Mouse (Mus musculus) stomach, embryonic 16.5 days (tissue): ENCODE measurements at regions not wholly inside any gene's neighbourhood (a gene's known extent, or its start where the extent isn't known, plus 50 kb on each side); places are given as distances from the start of the nearest gene placed in this dataset.
"Not testable (repeated sequence)": the region's sequence is repeated elsewhere in the genome, so short reads cannot be mapped to it uniquely, and the experiment has no call there.

Experiments used
- ATAC-seq: fragments of 200-750 bp; cut with Nextera tagmentation; 2 replicates; pipeline ENCODE4 v1.8.0; 2017; ENCODE audit warnings: moderate number of reproducible peaks, moderate TSS enrichment; ENCODE audit not compliant: insufficient read depth, low FRiP score
- H3K27ac ChIP-seq: fragments of 300-500 bp; sonication (generic); 2 replicates; pipeline ENCODE4 v1.5.1; 2014; ENCODE audit warnings: low read length
- H3K27me3 ChIP-seq: fragments of 300-500 bp; sonication (generic); 2 replicates; pipeline ENCODE4 v1.6.1; 2014; ENCODE audit warnings: low read length, control low read depth, mixed read lengths; ENCODE audit not compliant: control insufficient read depth, insufficient read depth
- H3K36me3 ChIP-seq: fragments of 300-500 bp; sonication (generic); 2 replicates; pipeline ENCODE4 v1.6.1; 2014; ENCODE audit warnings: low read length; ENCODE audit not compliant: control insufficient read depth, insufficient read depth
- H3K4me1 ChIP-seq: fragments of 300-500 bp; sonication (generic); 2 replicates; pipeline ENCODE4 v1.6.1; 2014; ENCODE audit warnings: low read length, control low read depth, mixed read lengths; ENCODE audit not compliant: control insufficient read depth, insufficient read depth
- H3K4me2 ChIP-seq: fragments of 300-500 bp; sonication (generic); 2 replicates; pipeline ENCODE4 v1.6.1; 2014; ENCODE audit warnings: low read depth, low read length, mixed read lengths
- H3K4me3 ChIP-seq: fragments of 300-500 bp; sonication (generic); replicated peaks from 2 replicates; pipeline ENCODE4 v1.5.1; 2014; ENCODE audit warnings: mild to moderate bottlenecking, low read length
- H3K9ac ChIP-seq: fragments of 300-500 bp; sonication (generic); 2 replicates; pipeline ENCODE4 v1.6.1; 2014; ENCODE audit warnings: low read length
- H3K9me3 ChIP-seq: fragments of 300-500 bp; sonication (generic); replicated peaks from 2 replicates; pipeline ENCODE4 v1.6.1; 2016; ENCODE audit warnings: low read length, control low read depth; ENCODE audit not compliant: control insufficient read depth
- WGBS: fragments of 180-500 bp; shearing (Covaris S2); extraction: QIAGEN DNeasy Blood & Tissue Kit; methylation state at CpG from one replicate; pipeline ENCODE4 v1.1.7; 2014; 5-methylcytosine and 5-hydroxymethylcytosine counted together

DNA sequence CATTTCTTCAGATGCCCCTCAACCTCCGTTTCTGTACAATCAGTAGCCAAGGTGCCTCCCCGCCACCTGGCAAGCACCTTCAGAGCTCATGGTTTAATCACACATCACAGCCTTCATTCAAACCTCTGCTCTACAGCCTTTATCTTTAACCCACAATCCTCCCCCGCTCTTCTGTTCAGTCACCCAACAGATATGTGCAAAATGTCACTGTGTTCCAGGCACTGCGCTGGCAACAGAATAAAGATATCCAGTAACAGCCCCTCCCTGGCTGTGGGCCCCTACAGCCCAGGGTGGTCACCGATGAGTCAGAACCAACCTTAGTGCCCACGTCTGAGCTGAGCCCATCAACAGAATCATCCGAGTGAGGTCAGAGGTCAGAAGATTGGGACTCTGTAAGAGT lies 54.3 kb upstream of the Ddr1 start:
- Histone ChIP-seq H3K27ac (no peak overlapping the region), H3K9me3 (no peaks in the 10 kb centered on the region), H3K36me3 (no peaks in the 10 kb centered on the region), H3K4me3 (no peak overlapping the region), H3K4me2 (no peak overlapping the region), H3K9ac (no peak overlapping the region), H3K4me1 (no peaks in the 10 kb centered on the region), H3K27me3 (no peaks in the 10 kb centered on the region)
- WGBS, result 77% methylated on average over 7 of the region's 7 CpGs
- ATAC-seq, result no peak

DNA sequence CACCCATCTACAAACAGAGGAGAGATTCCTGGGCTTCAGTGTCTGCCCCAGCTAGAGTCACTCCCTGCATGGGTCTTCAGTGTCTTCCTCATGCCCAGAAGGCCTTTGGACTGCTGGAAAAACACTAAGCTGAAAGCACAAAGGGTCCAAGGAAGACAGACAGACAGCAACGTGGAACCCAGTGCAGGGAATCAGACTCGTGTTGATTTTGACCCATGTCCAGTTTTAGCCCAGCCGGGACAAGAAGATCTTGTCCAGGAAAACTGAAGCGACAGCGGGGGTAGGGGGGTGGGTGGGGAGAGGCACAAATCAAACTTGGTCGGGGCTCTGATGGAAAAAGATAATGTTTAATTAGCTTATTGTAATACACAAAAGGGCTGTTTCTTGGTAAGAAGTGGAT lies 55.3 kb upstream of the Ddr1 start:
- no peak for ATAC-seq
- no peak overlapping the region for H3K4me3 ChIP-seq
- no peak overlapping the region for H3K9ac ChIP-seq
- no peaks in the 10 kb centered on the region for H3K27me3 ChIP-seq
- no peaks in the 10 kb centered on the region for H3K36me3 ChIP-seq
- H3K9me3 ChIP-seq, result no peaks in the 10 kb centered on the region
- H3K4me2 ChIP-seq, result no peak overlapping the region
- no peaks in the 10 kb centered on the region for H3K4me1 ChIP-seq
- no peak overlapping the region for H3K27ac ChIP-seq
- 69% methylated on average over 6 of the region's 6 CpGs for WGBS

DNA sequence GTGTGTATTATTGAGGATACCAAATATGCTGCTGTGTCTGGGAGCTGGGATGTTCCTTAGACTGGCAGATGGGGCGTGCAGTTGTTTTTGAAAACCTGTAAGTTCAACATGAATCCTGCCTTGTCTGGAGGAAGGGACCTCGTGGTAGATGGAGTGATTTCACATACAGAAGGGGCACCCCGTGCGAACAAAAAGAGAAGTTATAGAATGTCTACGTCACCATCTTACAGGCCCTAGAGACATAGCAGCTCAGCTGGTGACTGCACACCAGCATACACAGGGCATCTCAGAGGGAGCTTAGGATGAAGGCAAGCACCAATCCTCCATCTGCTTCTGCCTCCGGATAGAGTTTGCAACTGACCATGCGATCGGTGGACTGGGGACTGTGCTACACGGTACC lies 58.2 kb upstream of the Ddr1 start:
- no peak overlapping the region for H3K9ac ChIP-seq
- H3K27ac ChIP-seq, result no peak overlapping the region
- no peaks in the 10 kb centered on the region for H3K36me3 ChIP-seq
- H3K4me3 ChIP-seq, result no peak overlapping the region
- H3K9me3 ChIP-seq, result no peaks in the 10 kb centered on the region
- WGBS, result 91% methylated on average over 9 of the region's 9 CpGs
- H3K27me3 ChIP-seq, result no peaks in the 10 kb centered on the region
- ATAC-seq, result no peak
- H3K4me1 ChIP-seq, result no peaks in the 10 kb centered on the region
- H3K4me2 ChIP-seq, result no peak overlapping the region

DNA sequence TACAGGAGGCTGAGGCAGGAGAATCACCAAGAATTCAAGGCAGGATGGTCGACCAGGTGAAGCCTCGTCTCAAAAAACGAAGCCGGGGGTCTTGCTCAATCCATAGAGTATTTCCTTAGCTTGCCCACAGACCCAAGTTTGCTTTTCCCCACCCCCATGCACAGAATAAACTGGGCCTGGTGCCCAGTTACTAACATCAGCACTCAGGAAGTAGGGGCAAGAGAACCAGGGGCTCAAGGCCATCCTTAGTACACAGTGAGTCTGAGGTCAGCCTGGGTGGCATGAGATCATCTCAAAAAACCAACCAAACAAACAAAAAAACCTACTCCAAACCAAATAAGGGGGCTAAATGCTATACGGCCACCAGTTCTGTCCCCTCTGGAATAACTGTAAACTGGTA lies 58.4 kb upstream of the Ier3 start:
- no peak for ATAC-seq
- H3K4me3 ChIP-seq, result no peak overlapping the region
- H3K27me3 ChIP-seq, result no peaks in the 10 kb centered on the region
- H3K4me2 ChIP-seq, result no peak overlapping the region
- no peaks in the 10 kb centered on the region for H3K4me1 ChIP-seq
- no peaks in the 10 kb centered on the region for H3K36me3 ChIP-seq
- H3K9me3 ChIP-seq, result no peaks in the 10 kb centered on the region
- H3K9ac ChIP-seq, result no peak overlapping the region
- WGBS, result 81% methylated on average over 5 of the region's 5 CpGs
- no peak overlapping the region for H3K27ac ChIP-seq

DNA sequence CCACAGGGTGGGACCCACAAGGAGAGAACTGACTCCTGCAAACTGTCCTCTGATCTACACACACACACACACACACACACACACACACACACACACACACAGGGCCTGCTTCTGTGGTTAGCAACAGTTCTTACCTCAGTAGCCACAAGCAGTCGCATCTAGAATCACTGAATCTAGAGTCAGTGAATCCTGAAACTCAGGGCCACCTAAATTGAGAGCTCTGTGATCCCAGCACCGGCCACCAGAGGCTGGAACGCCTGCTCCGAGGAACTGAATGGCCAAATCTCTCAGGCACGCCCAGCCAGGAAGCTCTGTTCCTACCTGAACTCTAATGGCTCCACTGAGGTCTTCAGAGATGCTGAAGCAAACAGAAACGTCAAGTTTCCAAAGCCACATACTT lies 57.6 kb upstream of the Ier3 start:
- Histone ChIP-seq H3K4me3 (no peak overlapping the region), H3K9me3 (no peaks in the 10 kb centered on the region), H3K27ac (no peak overlapping the region), H3K4me2 (no peak overlapping the region), H3K9ac (no peak overlapping the region), H3K4me1 (no peaks in the 10 kb centered on the region; the same call in 1 of the 2 replicates), H3K27me3 (no peaks in the 10 kb centered on the region), H3K36me3 (no peaks in the 10 kb centered on the region)
- ATAC-seq, result no peak
- WGBS, result 27% methylated on average over 6 of the region's 6 CpGs

DNA sequence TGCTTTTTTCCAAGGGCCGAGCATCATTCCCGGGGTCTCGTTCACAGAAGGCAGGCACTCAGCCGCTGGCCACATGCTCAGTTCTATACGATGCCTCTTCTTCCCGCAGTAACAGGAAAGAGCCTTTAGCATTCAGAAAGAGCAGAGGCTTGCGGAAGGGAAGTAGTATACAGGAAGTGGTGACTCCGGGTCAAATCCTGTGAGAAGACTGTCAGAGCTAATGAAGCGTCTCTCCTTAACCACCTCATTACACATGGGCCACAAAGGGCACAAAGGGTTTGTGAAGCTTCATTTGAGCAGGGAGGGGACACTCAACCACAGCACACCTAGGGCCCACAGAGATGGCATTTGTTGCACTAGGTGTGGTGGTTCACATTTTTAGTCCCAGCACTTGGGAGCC lies 55.1 kb upstream of the Ier3 start:
- no peak overlapping the region for H3K27ac ChIP-seq
- no peaks in the 10 kb centered on the region for H3K9me3 ChIP-seq
- no peak overlapping the region for H3K4me3 ChIP-seq
- no peak overlapping the region for H3K9ac ChIP-seq
- H3K4me1 ChIP-seq, result peaks cover 7% of the 10 kb centered on the region
- WGBS, result 79% methylated on average over 9 of the region's 9 CpGs
- H3K4me2 ChIP-seq, result no peak overlapping the region
- no peak for ATAC-seq
- no peaks in the 10 kb centered on the region for H3K27me3 ChIP-seq
- no peaks in the 10 kb centered on the region for H3K36me3 ChIP-seq

DNA sequence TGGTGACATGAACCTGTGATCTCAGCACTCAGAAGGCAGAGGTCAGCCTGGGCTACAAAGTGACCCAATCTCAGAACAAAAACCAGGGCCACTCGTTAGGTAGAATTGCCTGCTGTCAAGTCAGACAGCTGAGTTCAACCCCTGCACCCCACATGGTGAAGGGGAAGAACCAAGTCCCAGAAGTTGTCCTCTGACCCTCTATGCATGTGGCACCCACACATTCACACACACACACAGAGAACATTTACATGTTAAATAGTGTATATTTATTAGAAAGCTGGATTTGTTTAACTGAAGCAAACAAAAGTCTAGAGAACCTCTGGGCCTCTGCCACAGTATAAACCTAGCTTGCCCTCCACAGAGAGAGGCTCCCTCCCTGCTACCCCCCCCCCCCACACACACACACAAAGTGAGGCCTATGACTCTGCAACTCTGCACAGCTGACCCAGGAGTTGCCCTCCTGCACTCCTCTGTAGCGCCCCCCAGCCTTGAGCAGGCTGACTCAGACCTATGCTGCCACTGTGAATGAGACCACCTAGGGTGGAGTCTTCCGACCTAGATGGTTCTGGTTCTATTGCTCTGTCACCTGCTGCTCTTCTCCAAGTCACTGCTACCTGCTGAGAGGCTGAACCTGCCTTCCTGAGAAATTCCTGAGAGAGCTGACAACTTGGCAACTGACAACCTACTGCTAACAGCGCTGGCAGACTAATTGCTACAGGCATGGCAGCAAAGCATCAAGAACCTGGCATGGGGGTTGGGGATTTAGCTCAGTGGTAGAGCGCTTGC lies 52.1 kb upstream of the Ier3 start:
- H3K9me3 ChIP-seq, result no peaks in the 10 kb centered on the region
- no peaks in the 10 kb centered on the region for H3K36me3 ChIP-seq
- H3K9ac ChIP-seq, result no peak overlapping the region
- H3K4me1 ChIP-seq, result peaks cover 10% of the 10 kb centered on the region
- no peak overlapping the region for H3K4me3 ChIP-seq
- peak; percentile 41 for ATAC-seq
- no peak overlapping the region for H3K4me2 ChIP-seq
- H3K27ac ChIP-seq, result no peak overlapping the region
- no peaks in the 10 kb centered on the region for H3K27me3 ChIP-seq
- WGBS, result 64% methylated on average over 5 of the region's 5 CpGs

DNA sequence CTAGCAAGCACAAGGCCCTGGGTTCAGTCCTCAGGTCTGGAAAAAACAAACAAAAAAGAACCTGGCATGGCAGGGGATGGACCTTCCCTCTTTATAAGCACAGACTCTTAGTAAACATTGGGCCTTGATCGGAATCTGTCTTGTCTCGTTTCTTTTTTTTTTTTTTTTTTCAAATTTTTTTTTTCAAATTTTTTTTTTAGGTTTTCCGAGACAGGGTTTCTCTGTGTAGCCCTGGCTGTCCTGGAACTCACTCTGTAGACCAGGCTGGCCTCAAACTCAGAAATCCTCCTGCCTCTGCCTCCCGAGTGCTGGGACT lies 51.6 kb upstream of the Ier3 start:
- not testable (repeated sequence) for ATAC-seq, H3K4me2 ChIP-seq
- 79% methylated on average over 4 of the region's 4 CpGs for WGBS

DNA sequence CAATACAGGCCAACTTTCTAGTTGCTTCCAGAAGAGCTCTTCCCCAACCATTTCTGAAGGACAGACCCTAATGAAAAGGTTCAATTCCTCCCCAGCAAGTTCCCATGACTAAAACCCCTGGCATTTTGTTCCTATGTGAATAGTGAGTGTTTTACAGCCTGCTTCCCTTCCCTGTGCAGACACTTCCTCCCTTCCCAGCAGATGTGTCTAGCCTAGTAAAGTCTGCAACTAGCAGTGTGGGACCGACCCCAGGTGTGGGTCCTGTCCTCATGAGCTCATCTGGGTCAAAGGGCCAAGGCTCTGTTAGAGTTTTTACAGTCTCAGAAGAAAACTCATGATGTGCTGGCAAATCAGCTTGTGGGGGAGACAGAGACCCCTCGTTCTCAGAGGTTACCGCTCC lies 50.9 kb upstream of the Ier3 start:
- Histone ChIP-seq H3K4me2 (no peak overlapping the region), H3K4me3 (no peak overlapping the region), H3K9me3 (no peaks in the 10 kb centered on the region), H3K4me1 (peaks cover 10% of the 10 kb centered on the region), H3K36me3 (no peaks in the 10 kb centered on the region), H3K9ac (no peak overlapping the region), H3K27ac (no peak overlapping the region), H3K27me3 (no peaks in the 10 kb centered on the region)
- no peak for ATAC-seq
- WGBS, result 56% methylated on average over 3 of the region's 3 CpGs

More for the DNA sequence above, 51.6 kb upstream of the Ier3 start:
- not testable (repeated sequence) for H3K9ac ChIP-seq, H3K27me3 ChIP-seq, H3K9me3 ChIP-seq, H3K27ac ChIP-seq, H3K4me3 ChIP-seq, H3K4me1 ChIP-seq, H3K36me3 ChIP-seq
